14 mouse cellular contexts compared by ENCODE assay signal in genomic region chr13:24977820-24978342, GRCm38 (mm10). TPM values are rescaled to one million over a fixed set of nuclear protein-coding genes. Genes with fewer than 3 reads are reported as not detected.
A peak's percentile ranks its signal among the peaks of the same experiment; 100 is the strongest.
DNase-seq lines count a peak whose midpoint lies in the region; ATAC-seq lines count a peak whose summit lies in the region.
"Had no signal": no experiment of that assay in that cellular context is flagged by ENCODE, and none has a peak within 500 bp of the region (broad histone marks: within the 10 kb centered on the region; RNA-seq: fewer than 3 reads in every experiment).

No protein-coding gene starts in this region.

- H3K4me3 ChIP-seq in stomach, embryonic 16.5 days (replicated peaks; ENCODE audit: low read length) = no peak overlapping the region
- H3K4me3 ChIP-seq in heart, embryonic 10.5 days = no peak overlapping the region
- H3K4me3 ChIP-seq: forebrain, embryonic 13.5 days; hindbrain, embryonic 13.5 days had no signal

- H3K36me3 ChIP-seq in stomach, embryonic 16.5 days (ENCODE audit: control insufficient read depth, insufficient read depth, low read length) = no peaks in the 10 kb centered on the region
- no peaks in the 10 kb centered on the region for H3K36me3 ChIP-seq in heart, embryonic 10.5 days

- WGBS in stomach, embryonic 16.5 days = 73% methylated on average over 5 of the region's 5 CpGs
- 84% methylated on average over 5 of the region's 5 CpGs for WGBS in heart, embryonic 10.5 days

- DNase-seq in layer of hippocampus, adult 9-11 months = peak; percentile 21
- DNase-seq in layer of hippocampus, postnatal 10 days (ENCODE audit: low spot score in 2 of 2) = no peak
- DNase-seq in adrenal gland, postnatal 14 days = peak; percentile 63
- peak; percentile 84 to 86 for DNase-seq in kidney, postnatal 36 days
- no peak for DNase-seq in embryo, embryonic 11 days
- no peak for DNase-seq in heart, embryonic 10.5 days (ENCODE audit: low spot score)
- DNase-seq: cerebellum, adult 11 months; lung, embryonic 14.5 days; spleen, adult 18-20 months had no signal

- no peak overlapping the region for H3K4me2 ChIP-seq in stomach, embryonic 16.5 days (ENCODE audit: low read depth, low read length)
- H3K4me2 ChIP-seq: forebrain, embryonic 13.5 days; hindbrain, embryonic 13.5 days; lung, embryonic 14.5 days had no signal

- no peaks in the 10 kb centered on the region for H3K4me1 ChIP-seq in stomach, embryonic 16.5 days (ENCODE audit: control insufficient read depth, insufficient read depth, low read length)
- peaks cover 5% of the 10 kb centered on the region for H3K4me1 ChIP-seq in heart, embryonic 10.5 days
- H3K4me1 ChIP-seq: forebrain, embryonic 13.5 days; hindbrain, embryonic 13.5 days had no signal

- H3K9ac ChIP-seq in stomach, embryonic 16.5 days (ENCODE audit: low read length) = no peak overlapping the region
- H3K9ac ChIP-seq: forebrain, embryonic 13.5 days; hindbrain, embryonic 13.5 days; lung, embryonic 14.5 days had no signal

- H3K27ac ChIP-seq in stomach, embryonic 16.5 days (ENCODE audit: low read length) = no peak overlapping the region
- H3K27ac ChIP-seq in heart, embryonic 10.5 days = no peak overlapping the region
- H3K27ac ChIP-seq: forebrain, embryonic 13.5 days; hindbrain, embryonic 13.5 days had no signal

- ATAC-seq in stomach, embryonic 16.5 days (ENCODE audit: insufficient read depth, low FRiP score) = 0 out of 2 replicates have a peak, but pooled peaks have one; percentile 14
- ATAC-seq in CD4-positive, CD25-positive, alpha-beta regulatory T cell, adult 4 months = no peak
- ATAC-seq: forebrain, embryonic 13.5 days; midbrain, embryonic 16.5 days had no signal

- H3K27me3 ChIP-seq in stomach, embryonic 16.5 days (ENCODE audit: control insufficient read depth, insufficient read depth, low read length) = no peaks in the 10 kb centered on the region
- no peaks in the 10 kb centered on the region for H3K27me3 ChIP-seq in heart, embryonic 10.5 days (ENCODE audit: insufficient read depth, poor library complexity, severe bottlenecking)
- H3K27me3 ChIP-seq: forebrain, embryonic 13.5 days; hindbrain, embryonic 13.5 days had no signal

- no peaks in the 10 kb centered on the region for H3K9me3 ChIP-seq in stomach, embryonic 16.5 days (replicated peaks; ENCODE audit: control insufficient read depth, low read length)
- no peaks in the 10 kb centered on the region for H3K9me3 ChIP-seq in heart, embryonic 10.5 days
- H3K9me3 ChIP-seq: forebrain, embryonic 13.5 days; hindbrain, embryonic 13.5 days had no signal

RNA-seq across cellular contexts. Expression of gene Gpld1, which starts 34.9 kb away (rescaled TPM):
- total RNA-seq in layer of hippocampus, postnatal 10 days (2021) = 1 to 10 TPM; 7.1 to 8.9 TPM
- 5.1 and 13.5 TPM in 2 replicates for total RNA-seq in adrenal gland, postnatal 14 days (2021)
- 4.0 and 5.0 TPM in 2 replicates for polyA plus RNA-seq in stomach, embryonic 16.5 days (2015; fragmentation: Nextera tagmentation; extraction: Ambion mirVana)
- 1 to 10 TPM; 1.9 to 4.5 TPM for polyA plus RNA-seq in CD4-positive, CD25-positive, alpha-beta regulatory T cell, adult 4 months (2017; shearing (Covaris generic))
- polyA plus RNA-seq in heart, embryonic 10.5 days (2016; fragmentation: Nextera tagmentation; extraction: Ambion mirVana) = 0.11 and 0.33 TPM in 2 replicates

RNA-seq across cellular contexts. Expression of gene Aldh5a1, which starts 40.4 kb away (rescaled TPM):
- total RNA-seq in layer of hippocampus, postnatal 10 days (2021) = 10 to 100 TPM; 66.6 to 68.9 TPM
- 13.6 and 18.5 TPM in 2 replicates for total RNA-seq in adrenal gland, postnatal 14 days (2021)
- 7.6 and 7.8 TPM in 2 replicates for polyA plus RNA-seq in stomach, embryonic 16.5 days (2015; fragmentation: Nextera tagmentation; extraction: Ambion mirVana)
- under 1 TPM; 0.31 to 0.34 TPM for polyA plus RNA-seq in CD4-positive, CD25-positive, alpha-beta regulatory T cell, adult 4 months (2017; shearing (Covaris generic))
- polyA plus RNA-seq in heart, embryonic 10.5 days (2016; fragmentation: Nextera tagmentation; extraction: Ambion mirVana) = 4.5 and 7.1 TPM in 2 replicates

RNA-seq across cellular contexts. Expression of gene Mrs2, which starts 42.3 kb away (rescaled TPM):
- total RNA-seq in layer of hippocampus, postnatal 10 days (2021) = 10 to 100 TPM; 50.1 to 64.5 TPM
- 59.0 and 63.1 TPM in 2 replicates for total RNA-seq in adrenal gland, postnatal 14 days (2021)
- polyA plus RNA-seq in stomach, embryonic 16.5 days (2015; fragmentation: Nextera tagmentation; extraction: Ambion mirVana) = 14.3 and 15.3 TPM in 2 replicates
- polyA plus RNA-seq in CD4-positive, CD25-positive, alpha-beta regulatory T cell, adult 4 months (2017; shearing (Covaris generic)) = 1 to 10 TPM; 4.9 to 5.1 TPM
- 18.5 and 19.8 TPM in 2 replicates for polyA plus RNA-seq in heart, embryonic 10.5 days (2016; fragmentation: Nextera tagmentation; extraction: Ambion mirVana)

Comparison
In these comparisons a context has a peak if more than half of its experiments do, and no peak if none do; other contexts are left out.
1. DNase-seq: peak in layer of hippocampus, adult 9-11 months (single experiment), adrenal gland, postnatal 14 days (single experiment) and kidney, postnatal 36 days (2 of 2); none in layer of hippocampus, postnatal 10 days (0 of 2), embryo, embryonic 11 days (single experiment) and heart, embryonic 10.5 days (single experiment).